Mouse (Mus musculus): ENCODE measurements around the gene Mettl21e. TPM values are rescaled to one million over a fixed set of nuclear protein-coding genes. Genes with fewer than 3 reads are reported as not detected.

Mettl21e gene
- polyA plus RNA-seq, 2 experiments = 0.04 TPM; not detected in 1

- TF ChIP-seq POLR2A (IDR thresholded peaks at IDR 0.05; ENCODE audit: borderline replicate concordance, extremely low read depth, insufficient read depth, insufficient read length) = no peak
- peak overlapping the region; percentile 49 for H3K9ac ChIP-seq (ENCODE audit: low read depth, low read length, severe bottlenecking)
- no peaks in the 10 kb centered on the region for H3K27me3 ChIP-seq (ENCODE audit: control insufficient read depth, insufficient read depth, low read length)
- H3K9me3 ChIP-seq (ENCODE audit: control insufficient read depth, low read length) = no peaks in the 10 kb centered on the region
- no peak overlapping the region for H3K27ac ChIP-seq (replicated peaks; ENCODE audit: low read depth, low read length)
- H3K4me2 ChIP-seq (replicated peaks; ENCODE audit: low read depth, low read length, severe bottlenecking) = peak overlapping the region; percentile 86
- peak overlapping the region; percentile 43 for H3K4me3 ChIP-seq (replicated peaks; ENCODE audit: low read length)
- H3K4me1 ChIP-seq (ENCODE audit: control insufficient read depth, insufficient read depth, low read length) = 0 out of 2 replicates have a peak, but pooled peaks cover 4% of the 10 kb centered on the region
- ATAC-seq (ENCODE audit: low FRiP score, low read depth) (no peak), DNase-seq (ENCODE audit: low spot score) (no peak)
- no peaks in the 10 kb centered on the region for H3K36me3 ChIP-seq (ENCODE audit: control insufficient read depth, insufficient read depth, low read length)
- WGBS = 16% methylated on average over 47 of the region's 47 CpGs
Measured at GRCm38 (mm10) chr1:44198273-44199171, 20.2 kb downstream of the Mettl21e start.

- H3K9ac ChIP-seq (ENCODE audit: low read depth, low read length, severe bottlenecking) = no peak overlapping the region
- no peak overlapping the region for H3K4me2 ChIP-seq (replicated peaks; ENCODE audit: low read depth, low read length, severe bottlenecking)
- DNase-seq (ENCODE audit: low spot score) (no peak), ATAC-seq (ENCODE audit: low FRiP score, low read depth) (no peak)
- no peaks in the 10 kb centered on the region for H3K27me3 ChIP-seq (ENCODE audit: control insufficient read depth, insufficient read depth, low read length)
- no peak overlapping the region for H3K4me3 ChIP-seq (replicated peaks; ENCODE audit: low read length)
- TF ChIP-seq POLR2A (IDR thresholded peaks at IDR 0.05; ENCODE audit: borderline replicate concordance, extremely low read depth, insufficient read depth, insufficient read length) = no peak
- H3K27ac ChIP-seq (replicated peaks; ENCODE audit: low read depth, low read length) = no peak overlapping the region
- no peaks in the 10 kb centered on the region for H3K9me3 ChIP-seq (ENCODE audit: control insufficient read depth, low read length)
- H3K4me1 ChIP-seq (ENCODE audit: control insufficient read depth, insufficient read depth, low read length) = no peaks in the 10 kb centered on the region
- peaks cover 9% of the 10 kb centered on the region for H3K36me3 ChIP-seq (ENCODE audit: control insufficient read depth, insufficient read depth, low read length)
Measured at GRCm38 (mm10) chr1:44186396-44186795, 32.4 kb downstream of the Mettl21e start.

GRCm38 (mm10) chr1:44178086-44178485, 40.7 kb downstream of the Mettl21e start:
- H3K9ac ChIP-seq (ENCODE audit: low read depth, low read length, severe bottlenecking) = no peak overlapping the region
- H3K4me2 ChIP-seq (replicated peaks; ENCODE audit: low read depth, low read length, severe bottlenecking) = no peak overlapping the region
- ATAC-seq (ENCODE audit: low FRiP score, low read depth) = no peak
- H3K27ac ChIP-seq (replicated peaks; ENCODE audit: low read depth, low read length) = no peak overlapping the region
- no peaks in the 10 kb centered on the region for H3K4me1 ChIP-seq (ENCODE audit: control insufficient read depth, insufficient read depth, low read length)
- TF ChIP-seq POLR2A (IDR thresholded peaks at IDR 0.05; ENCODE audit: borderline replicate concordance, extremely low read depth, insufficient read depth, insufficient read length) = no peak
- no peaks in the 10 kb centered on the region for H3K27me3 ChIP-seq (ENCODE audit: control insufficient read depth, insufficient read depth, low read length)
- 91% methylated on average over 5 of the region's 5 CpGs for WGBS
- H3K9me3 ChIP-seq (ENCODE audit: control insufficient read depth, low read length) = no peaks in the 10 kb centered on the region
- no peak for DNase-seq (ENCODE audit: low spot score)
- peaks cover 72% of the 10 kb centered on the region for H3K36me3 ChIP-seq (ENCODE audit: control insufficient read depth, insufficient read depth, low read length)
- H3K4me3 ChIP-seq (replicated peaks; ENCODE audit: low read length) = no peak overlapping the region

GRCm38 (mm10) chr1:44173903-44174302, 44.9 kb downstream of the Mettl21e start:
- ATAC-seq (ENCODE audit: low FRiP score, low read depth) (no peak), DNase-seq (ENCODE audit: low spot score) (no peak)
- H3K27ac ChIP-seq (replicated peaks; ENCODE audit: low read depth, low read length) = no peak overlapping the region
- peaks cover 16% of the 10 kb centered on the region for H3K9me3 ChIP-seq (ENCODE audit: control insufficient read depth, low read length)
- H3K4me2 ChIP-seq (replicated peaks; ENCODE audit: low read depth, low read length, severe bottlenecking) = no peak overlapping the region
- no peaks in the 10 kb centered on the region for H3K27me3 ChIP-seq (ENCODE audit: control insufficient read depth, insufficient read depth, low read length)
- H3K4me1 ChIP-seq (ENCODE audit: control insufficient read depth, insufficient read depth, low read length) = no peaks in the 10 kb centered on the region
- H3K36me3 ChIP-seq (ENCODE audit: control insufficient read depth, insufficient read depth, low read length) = peaks cover 71% of the 10 kb centered on the region
- WGBS = 81% methylated on average over 8 of the region's 8 CpGs
- no peak overlapping the region for H3K4me3 ChIP-seq (replicated peaks; ENCODE audit: low read length)
- no peak for TF ChIP-seq POLR2A (IDR thresholded peaks at IDR 0.05; ENCODE audit: borderline replicate concordance, extremely low read depth, insufficient read depth, insufficient read length)
- H3K9ac ChIP-seq (ENCODE audit: low read depth, low read length, severe bottlenecking) = no peak overlapping the region

- no peak for TF ChIP-seq POLR2A (IDR thresholded peaks at IDR 0.05; ENCODE audit: borderline replicate concordance, extremely low read depth, insufficient read depth, insufficient read length)
- H3K27me3 ChIP-seq (ENCODE audit: control insufficient read depth, insufficient read depth, low read length) = no peaks in the 10 kb centered on the region
- no peak for DNase-seq (ENCODE audit: low spot score)
- H3K4me2 ChIP-seq (replicated peaks; ENCODE audit: low read depth, low read length, severe bottlenecking) = no peak overlapping the region
- no peak for ATAC-seq (ENCODE audit: low FRiP score, low read depth)
- peaks cover 71% of the 10 kb centered on the region for H3K36me3 ChIP-seq (ENCODE audit: control insufficient read depth, insufficient read depth, low read length)
- no peak overlapping the region for H3K4me3 ChIP-seq (replicated peaks; ENCODE audit: low read length)
- WGBS = 98% methylated on average over 4 of the region's 4 CpGs
- no peak overlapping the region for H3K27ac ChIP-seq (replicated peaks; ENCODE audit: low read depth, low read length)
- H3K9ac ChIP-seq (ENCODE audit: low read depth, low read length, severe bottlenecking) = no peak overlapping the region
- H3K4me1 ChIP-seq (ENCODE audit: control insufficient read depth, insufficient read depth, low read length) = no peaks in the 10 kb centered on the region
- H3K9me3 ChIP-seq (ENCODE audit: control insufficient read depth, low read length) = peaks cover 16% of the 10 kb centered on the region
Measured at GRCm38 (mm10) chr1:44172656-44173055, 46.1 kb downstream of the Mettl21e start.
